Mouse (Mus musculus): ENCODE measurements around the gene Cdc40. TPM values are rescaled to one million over a fixed set of nuclear protein-coding genes. Genes with fewer than 3 reads are reported as not detected.

Gene Cdc40
- polyA plus RNA-seq, 1 experiment, result 12.5 TPM

DNA sequence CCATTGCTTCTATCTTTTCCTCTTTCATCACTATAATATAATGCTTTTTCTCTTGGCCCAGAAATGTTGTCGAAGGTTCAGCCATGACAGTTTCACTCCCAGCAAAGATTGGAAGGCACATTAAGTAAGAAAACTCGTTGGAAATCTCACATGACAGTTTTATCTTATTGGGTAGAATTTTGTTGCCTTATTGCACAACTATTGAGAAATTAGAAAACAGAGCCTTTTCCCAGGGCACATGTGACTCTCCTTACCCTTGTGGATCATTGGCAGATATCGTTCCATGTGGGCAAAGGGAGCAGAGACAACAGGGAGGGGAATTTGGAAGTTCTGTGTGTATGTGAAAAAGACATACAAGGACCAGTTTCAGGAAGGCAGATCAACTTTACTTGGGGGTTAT, 92.7 kb downstream of the Cdc40 start:
- TF ChIP-seq POLR2A (IDR thresholded peaks at IDR 0.05; ENCODE audit: low read depth, low read length) (no peak), CTCF (IDR thresholded peaks at IDR 0.05; ENCODE audit: extremely low read depth, insufficient read length, insufficient replicate concordance, low read depth, low read length) (no peak)
- 70% methylated on average over 3 of the region's 3 CpGs for WGBS

More for the DNA sequence above, 92.7 kb downstream of the Cdc40 start:
- Histone ChIP-seq H3K36me3 (ENCODE audit: control insufficient read depth, insufficient read depth, low read length) (no peaks in the 10 kb centered on the region), H3K27ac (ENCODE audit: insufficient read depth, low read depth, low read length) (no peak overlapping the region), H3K27me3 (ENCODE audit: control insufficient read depth, insufficient read depth, low read length) (no peaks in the 10 kb centered on the region), H3K4me1 (ENCODE audit: control insufficient read depth, insufficient read depth, insufficient read length, low read length) (no peaks in the 10 kb centered on the region), H3K4me3 (ENCODE audit: low read depth, low read length) (no peak overlapping the region)

Other genes starting within 250 kb of the Cdc40 start
- 2.0 and 2.4 TPM in 2 replicates for gene Mettl24, start 200.0 kb downstream of the Cdc40 start, polyA plus RNA-seq (2012; rRNA removed)
- 0.87 and 1.3 TPM in 2 replicates for gene Wasf1, start 164 bp upstream of the Cdc40 start, polyA plus RNA-seq (2012; rRNA removed)
- 0.53 and 0.56 TPM in 2 replicates for gene Gpr6, start 189.0 kb upstream of the Cdc40 start, polyA plus RNA-seq (2012; rRNA removed)